Mouse (Mus musculus) embryonic facial prominence, embryonic 12.5 days (tissue): ENCODE measurements at regions not wholly inside any gene's neighbourhood (a gene's known extent, or its start where the extent isn't known, plus 50 kb on each side); places are given as distances from the start of the nearest gene placed in this dataset.

Experiments used
- ATAC-seq: fragments of 200-750 bp; cut with Nextera tagmentation; 2 replicates; pipeline ENCODE4 v1.8.0; 2017; ENCODE audit not compliant: insufficient number of reproducible peaks, insufficient read depth, low FRiP score, low TSS enrichment
- H3K27ac ChIP-seq: fragments of 300-500 bp; sonication (generic); 2 replicates; pipeline ENCODE4 v1.5.1; 2016; ENCODE audit warnings: mild to moderate bottlenecking
- H3K27me3 ChIP-seq: fragments of 300-500 bp; sonication (generic); 2 replicates; pipeline ENCODE4 v1.6.1; 2016; ENCODE audit warnings: mild to moderate bottlenecking, moderate library complexity
- H3K36me3 ChIP-seq: fragments of 300-500 bp; sonication (generic); 2 replicates; pipeline ENCODE4 v1.6.1; 2016; ENCODE audit warnings: mild to moderate bottlenecking
- H3K4me1 ChIP-seq: fragments of 300-500 bp; sonication (generic); 2 replicates; pipeline ENCODE4 v1.6.1; 2016
- H3K4me2 ChIP-seq: fragments of 300-500 bp; sonication (generic); replicated peaks from 2 replicates; pipeline ENCODE4 v1.6.1; 2016; ENCODE audit warnings: mild to moderate bottlenecking, moderate library complexity
- H3K4me3 ChIP-seq: fragments of 300-500 bp; sonication (generic); 2 replicates; pipeline ENCODE4 v1.5.1; 2016; ENCODE audit warnings: mild to moderate bottlenecking
- H3K9ac ChIP-seq: fragments of 300-500 bp; sonication (generic); 2 replicates; pipeline ENCODE4 v1.6.1; 2016; ENCODE audit warnings: mild to moderate bottlenecking, moderate library complexity
- H3K9me3 ChIP-seq: fragments of 300-500 bp; sonication (generic); 2 replicates; pipeline ENCODE4 v1.6.1; 2016; ENCODE audit warnings: mild to moderate bottlenecking, moderate library complexity
- WGBS: fragments of 180-500 bp; shearing (Covaris S2); methylation state at CpG from one replicate; pipeline ENCODE4 v1.1.7; 2016; 5-methylcytosine and 5-hydroxymethylcytosine counted together

DNA sequence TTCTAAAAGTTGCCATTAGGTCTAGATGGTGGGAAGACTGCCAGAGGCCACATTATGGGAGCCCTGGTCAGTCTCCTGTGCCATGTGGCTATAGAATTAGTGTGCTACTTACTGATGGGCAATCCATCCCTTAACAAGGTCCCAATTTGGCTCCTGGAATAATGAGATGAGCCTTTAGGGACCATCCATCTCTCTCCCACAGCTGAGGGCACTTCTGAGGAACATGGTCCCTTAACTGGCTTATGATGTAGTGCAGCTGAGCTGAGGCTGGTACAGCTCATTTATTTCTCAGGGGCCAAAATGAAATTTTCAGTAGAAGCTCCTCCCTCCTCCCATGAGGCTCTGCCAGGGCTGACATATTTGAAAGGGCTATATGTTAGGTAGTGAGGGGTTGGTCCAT lies 697.9 kb downstream of the Hs3st4 start:
- ATAC-seq, result no peak
- H3K4me2 ChIP-seq, result no peak overlapping the region
- H3K27me3 ChIP-seq, result no peaks in the 10 kb centered on the region
- H3K36me3 ChIP-seq, result no peaks in the 10 kb centered on the region
- H3K9ac ChIP-seq, result no peak overlapping the region
- no peaks in the 10 kb centered on the region for H3K4me1 ChIP-seq
- H3K4me3 ChIP-seq, result no peak overlapping the region
- H3K9me3 ChIP-seq, result no peaks in the 10 kb centered on the region
- H3K27ac ChIP-seq, result no peak overlapping the region

DNA sequence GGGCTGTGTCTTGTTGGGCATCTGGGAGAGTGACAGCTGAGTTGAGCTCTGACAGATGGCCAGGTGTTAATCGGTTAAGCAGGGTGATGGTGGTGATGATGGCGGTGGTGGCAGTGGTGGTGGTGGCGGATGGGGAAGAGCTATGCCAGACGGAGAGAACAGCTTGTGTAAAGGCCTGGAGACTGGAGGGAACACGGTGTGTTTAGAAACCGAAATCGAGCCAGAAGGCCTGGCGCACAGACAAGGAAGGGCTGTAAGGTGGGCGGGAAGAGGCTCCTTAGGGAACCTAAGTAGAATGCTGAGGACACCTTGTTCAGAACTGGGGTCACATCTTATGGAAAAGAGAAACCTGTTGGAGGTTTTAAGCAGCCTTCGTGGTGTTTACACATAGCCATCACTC lies 698.5 kb downstream of the Hs3st4 start:
- Histone ChIP-seq H3K4me3 (no peak overlapping the region), H3K4me2 (no peak overlapping the region), H3K9ac (no peak overlapping the region), H3K27me3 (no peaks in the 10 kb centered on the region), H3K4me1 (no peaks in the 10 kb centered on the region), H3K27ac (no peak overlapping the region), H3K9me3 (no peaks in the 10 kb centered on the region), H3K36me3 (no peaks in the 10 kb centered on the region)
- ATAC-seq, result no peak
- 83% methylated on average over 10 of the region's 10 CpGs for WGBS

- no peak overlapping the region for H3K9ac ChIP-seq
Observed at GRCm38 (mm10) chr7:124681820-124682219, 699.2 kb downstream of the Hs3st4 start.

GRCm38 (mm10) chr7:124685424-124685823 lies 702.8 kb downstream of the Hs3st4 start:
- no peak overlapping the region for H3K27ac ChIP-seq
- ATAC-seq, result no peak
- no peaks in the 10 kb centered on the region for H3K36me3 ChIP-seq
- no peak overlapping the region for H3K4me2 ChIP-seq
- H3K4me3 ChIP-seq, result no peak overlapping the region
- no peak overlapping the region for H3K9ac ChIP-seq
- no peaks in the 10 kb centered on the region for H3K9me3 ChIP-seq
- H3K27me3 ChIP-seq, result no peaks in the 10 kb centered on the region
- 65% methylated on average over 2 of the region's 2 CpGs for WGBS
- no peaks in the 10 kb centered on the region for H3K4me1 ChIP-seq

More at GRCm38 (mm10) chr7:124681820-124682219, 699.2 kb downstream of the Hs3st4 start:
- Histone ChIP-seq H3K27me3 (no peaks in the 10 kb centered on the region), H3K4me2 (no peak overlapping the region), H3K4me1 (no peaks in the 10 kb centered on the region), H3K9me3 (no peaks in the 10 kb centered on the region), H3K27ac (no peak overlapping the region), H3K36me3 (no peaks in the 10 kb centered on the region), H3K4me3 (no peak overlapping the region)
- ATAC-seq, result no peak
- 93% methylated on average over 2 of the region's 2 CpGs for WGBS

- Histone ChIP-seq H3K9me3 (no peaks in the 10 kb centered on the region), H3K27me3 (no peaks in the 10 kb centered on the region), H3K36me3 (no peaks in the 10 kb centered on the region), H3K4me3 (no peak overlapping the region), H3K27ac (no peak overlapping the region), H3K9ac (no peak overlapping the region), H3K4me1 (no peaks in the 10 kb centered on the region), H3K4me2 (no peak overlapping the region)
- no peak for ATAC-seq
- 54% methylated on average over 6 of the region's 6 CpGs for WGBS
Observed at GRCm38 (mm10) chr7:124704163-124704824, 721.6 kb downstream of the Hs3st4 start.

- Histone ChIP-seq H3K9ac (no peak overlapping the region), H3K27me3 (no peaks in the 10 kb centered on the region), H3K27ac (no peak overlapping the region), H3K9me3 (no peaks in the 10 kb centered on the region), H3K4me2 (no peak overlapping the region), H3K36me3 (no peaks in the 10 kb centered on the region), H3K4me3 (no peak overlapping the region), H3K4me1 (no peaks in the 10 kb centered on the region)
- 38% methylated on average over 3 of the region's 3 CpGs for WGBS
- ATAC-seq, result no peak
Observed at GRCm38 (mm10) chr7:124707143-124707542, 724.5 kb downstream of the Hs3st4 start.

DNA sequence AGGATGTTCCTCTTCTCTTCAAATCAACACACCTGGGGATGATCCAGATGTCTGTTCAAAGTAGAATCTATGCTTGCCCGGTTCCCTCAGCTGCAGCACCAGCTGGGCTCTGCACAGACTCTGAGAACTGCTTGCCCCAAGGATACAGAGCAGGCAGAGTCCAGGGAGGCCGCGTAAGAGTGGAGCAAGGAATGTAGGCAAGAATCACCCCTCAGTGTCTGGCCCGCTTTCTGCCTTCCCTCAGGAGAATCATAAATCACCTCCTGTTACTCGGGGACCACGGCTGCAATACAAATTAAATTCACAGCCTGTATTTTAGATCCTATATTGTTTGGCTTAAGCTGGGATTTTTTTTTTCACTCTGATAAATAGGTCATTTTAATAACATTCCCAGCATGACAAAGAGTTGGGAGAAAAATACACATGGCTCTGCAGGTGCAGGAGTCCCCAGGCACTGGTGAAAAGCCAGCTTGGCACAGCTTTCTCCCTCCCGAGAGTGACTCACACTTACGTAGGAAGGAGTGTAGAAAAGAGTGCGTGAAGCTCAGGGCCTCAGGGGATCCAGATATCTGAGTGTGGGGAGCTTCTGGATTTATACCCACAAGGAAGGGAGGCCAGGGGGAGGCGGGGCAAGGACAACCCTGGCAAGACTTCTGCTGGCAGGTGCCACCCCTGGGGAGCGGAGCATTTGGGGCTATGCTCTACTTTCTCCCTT lies 726.3 kb downstream of the Hs3st4 start:
- Histone ChIP-seq H3K4me2 (no peak overlapping the region), H3K36me3 (no peaks in the 10 kb centered on the region), H3K27me3 (no peaks in the 10 kb centered on the region), H3K4me3 (no peak overlapping the region), H3K27ac (no peak overlapping the region), H3K9ac (no peak overlapping the region), H3K4me1 (no peaks in the 10 kb centered on the region), H3K9me3 (no peaks in the 10 kb centered on the region)
- 67% methylated on average over 11 of the region's 11 CpGs for WGBS
- ATAC-seq, result no peak

- no peaks in the 10 kb centered on the region for H3K36me3 ChIP-seq
- no peak overlapping the region for H3K27ac ChIP-seq
- H3K4me2 ChIP-seq, result no peak overlapping the region
- 69% methylated on average over 1 of the region's 1 CpGs for WGBS
- no peaks in the 10 kb centered on the region for H3K4me1 ChIP-seq
- no peaks in the 10 kb centered on the region for H3K27me3 ChIP-seq
- no peak overlapping the region for H3K4me3 ChIP-seq
- H3K9me3 ChIP-seq, result no peaks in the 10 kb centered on the region
- no peak overlapping the region for H3K9ac ChIP-seq
- no peak for ATAC-seq
Observed at GRCm38 (mm10) chr7:124720927-124721326, 723.5 kb upstream of the Kdm8 start.

- no peaks in the 10 kb centered on the region for H3K36me3 ChIP-seq
- no peaks in the 10 kb centered on the region for H3K27me3 ChIP-seq
- 4% methylated on average over 2 of the region's 2 CpGs for WGBS
- no peak overlapping the region for H3K9ac ChIP-seq
- no peaks in the 10 kb centered on the region for H3K9me3 ChIP-seq
- H3K4me3 ChIP-seq, result no peak overlapping the region
- H3K4me1 ChIP-seq, result no peaks in the 10 kb centered on the region
- H3K27ac ChIP-seq, result no peak overlapping the region
- ATAC-seq, result no peak
- no peak overlapping the region for H3K4me2 ChIP-seq
Observed at GRCm38 (mm10) chr7:124742086-124742485, 702.4 kb upstream of the Kdm8 start.

GRCm38 (mm10) chr7:124746321-124746720 lies 698.2 kb upstream of the Kdm8 start:
- no peaks in the 10 kb centered on the region for H3K9me3 ChIP-seq
- WGBS, result 74% methylated on average over 2 of the region's 2 CpGs
- no peaks in the 10 kb centered on the region for H3K27me3 ChIP-seq
- H3K4me3 ChIP-seq, result no peak overlapping the region
- H3K4me2 ChIP-seq, result no peak overlapping the region
- H3K27ac ChIP-seq, result no peak overlapping the region
- no peaks in the 10 kb centered on the region for H3K4me1 ChIP-seq
- no peaks in the 10 kb centered on the region for H3K36me3 ChIP-seq
- no peak for ATAC-seq
- H3K9ac ChIP-seq, result no peak overlapping the region

- WGBS, result 84% methylated on average over 3 of the region's 3 CpGs
Observed at GRCm38 (mm10) chr7:124748396-124748795, 696.1 kb upstream of the Kdm8 start.

DNA sequence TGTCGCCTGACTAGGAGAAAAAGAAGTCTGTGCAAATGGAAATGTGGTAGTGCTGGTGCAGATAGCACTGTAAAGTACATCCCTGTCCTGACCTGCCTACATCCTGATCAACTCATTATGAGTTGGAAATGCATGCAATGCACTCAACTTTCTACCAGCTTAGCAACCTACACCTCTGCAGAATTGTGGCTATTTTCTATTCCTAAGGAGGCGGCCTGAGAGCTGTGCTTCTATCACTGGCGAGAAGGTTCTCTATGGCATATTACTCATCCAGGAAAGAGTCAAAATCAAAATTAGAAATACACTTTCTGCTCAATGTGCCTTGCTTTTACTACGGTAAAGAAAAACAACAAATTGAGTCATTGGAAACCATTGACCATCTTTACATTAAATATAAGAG lies 685.4 kb upstream of the Kdm8 start:
- no peak overlapping the region for H3K4me3 ChIP-seq
- WGBS, result 90% methylated on average over 4 of the region's 4 CpGs

More at GRCm38 (mm10) chr7:124748396-124748795, 696.1 kb upstream of the Kdm8 start:
- no peak overlapping the region for H3K4me3 ChIP-seq
- no peaks in the 10 kb centered on the region for H3K4me1 ChIP-seq
- ATAC-seq, result no peak
- no peaks in the 10 kb centered on the region for H3K36me3 ChIP-seq
- no peaks in the 10 kb centered on the region for H3K27me3 ChIP-seq
- H3K9me3 ChIP-seq, result no peaks in the 10 kb centered on the region
- H3K9ac ChIP-seq, result no peak overlapping the region
- no peak overlapping the region for H3K27ac ChIP-seq
- H3K4me2 ChIP-seq, result no peak overlapping the region

More for the DNA sequence above, 685.4 kb upstream of the Kdm8 start:
- Histone ChIP-seq H3K27me3 (no peaks in the 10 kb centered on the region), H3K36me3 (no peaks in the 10 kb centered on the region), H3K9ac (no peak overlapping the region), H3K9me3 (no peaks in the 10 kb centered on the region), H3K4me1 (no peaks in the 10 kb centered on the region), H3K4me2 (no peak overlapping the region), H3K27ac (no peak overlapping the region)
- no peak for ATAC-seq
